In genomic region chr2:28483861-28484260, GRCm38 (mm10) we compare ENCODE assay signal across 10 mouse cellular contexts. TPM values are rescaled to one million over a fixed set of nuclear protein-coding genes. Genes with fewer than 3 reads are reported as not detected.
"Had no signal": no experiment of that assay in that cellular context is flagged by ENCODE, and none has a peak within 500 bp of the region (broad histone marks: within the 10 kb centered on the region; RNA-seq: fewer than 3 reads in every experiment).

No protein-coding gene starts in this region.

- H3K9ac ChIP-seq: limb, embryonic 12.5 days; liver, embryonic 14.5 days; midbrain, embryonic 13.5 days had no signal

- DNase-seq: liver; right cerebral cortex, adult 18-20 months; right cerebral cortex, postnatal 25 days; thymus, postnatal 36 days had no signal

- H3K27me3 ChIP-seq: limb, embryonic 12.5 days; midbrain, embryonic 13.5 days had no signal

- ATAC-seq: inflammation-experienced regulatory T-cells, adult 6 months; midbrain, embryonic 13.5 days had no signal

- H3K4me1 ChIP-seq: midbrain, embryonic 13.5 days had no signal

- H3K36me3 ChIP-seq: limb, embryonic 12.5 days; midbrain, embryonic 13.5 days had no signal

- H3K4me2 ChIP-seq: limb, embryonic 12.5 days; midbrain, embryonic 13.5 days had no signal

- H3K27ac ChIP-seq: limb, embryonic 12.5 days; liver, embryonic 14.5 days; midbrain, embryonic 13.5 days had no signal

- H3K4me3 ChIP-seq: limb, embryonic 12.5 days; midbrain, embryonic 13.5 days had no signal

- H3K9me3 ChIP-seq: limb, embryonic 12.5 days; midbrain, embryonic 13.5 days had no signal

RNA-seq across cellular contexts. Expression of gene Gbgt1, which starts 12.8 kb away (rescaled TPM):
- polyA plus RNA-seq: inflammation-experienced regulatory T-cells, adult 6 months had no signal

RNA-seq across cellular contexts. Expression of gene 1700007K13Rik, which starts 17.7 kb away (rescaled TPM):
- polyA plus RNA-seq: liver, embryonic 14.5 days; small intestine, adult 2 months had no signal

RNA-seq across cellular contexts. Expression of gene Gm10134, which starts 22.0 kb away (rescaled TPM):
- polyA plus RNA-seq: inflammation-experienced regulatory T-cells, adult 6 months; liver, embryonic 14.5 days; neural tube, embryonic 14.5 days had no signal
